Mouse (Mus musculus) thymus, postnatal 36 days (tissue): ENCODE results near the gene Top2a.

Experiments used
- DNase-seq, 2 experiments: peaks; one replicate each; pipeline ENCODE4 v3.0.0; 2022; ENCODE audit warnings: mixed read lengths in 2 of 2

Gene Top2a

DNA sequence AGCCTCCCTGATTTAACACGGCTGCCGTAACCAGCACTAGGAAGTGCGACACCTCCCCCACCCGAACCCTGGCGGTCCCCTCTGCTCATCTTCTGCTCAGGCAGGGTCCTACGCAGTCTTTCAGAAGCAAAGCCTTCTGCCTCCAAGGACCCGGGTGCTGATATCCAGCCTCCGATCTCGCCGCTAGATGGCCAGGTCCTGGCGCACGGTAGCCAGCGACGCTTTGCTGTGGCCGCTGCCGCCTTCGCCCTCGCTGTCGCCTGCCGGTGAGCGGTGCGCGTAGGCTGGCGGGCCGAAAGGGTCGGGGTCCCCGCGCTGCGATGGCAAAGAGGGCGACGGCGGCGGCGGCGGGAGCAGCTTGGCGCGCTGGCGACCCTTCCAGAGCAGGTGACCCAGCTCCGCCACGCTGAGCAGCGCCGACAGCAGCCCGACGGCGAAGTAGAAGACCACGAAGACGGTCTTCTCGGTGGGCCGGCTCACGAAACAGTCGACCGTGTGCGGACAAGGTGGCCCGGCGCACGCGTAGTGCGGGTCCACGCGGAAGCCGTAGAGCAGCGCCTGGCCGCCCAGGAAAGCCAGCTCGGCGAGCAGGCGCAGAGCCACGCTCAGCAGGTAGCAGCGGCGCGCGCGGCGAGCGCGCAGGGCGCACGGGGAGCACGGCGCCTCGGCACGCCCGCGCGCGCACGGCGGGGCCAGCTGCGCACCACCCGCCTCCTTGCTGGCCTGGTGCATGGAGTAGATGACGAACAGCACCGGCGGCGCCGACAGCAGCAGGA, 41.8 kb downstream of the Top2a start:
- DNase-seq, result peak in 1 of 2 experiments; percentile 51

DNA sequence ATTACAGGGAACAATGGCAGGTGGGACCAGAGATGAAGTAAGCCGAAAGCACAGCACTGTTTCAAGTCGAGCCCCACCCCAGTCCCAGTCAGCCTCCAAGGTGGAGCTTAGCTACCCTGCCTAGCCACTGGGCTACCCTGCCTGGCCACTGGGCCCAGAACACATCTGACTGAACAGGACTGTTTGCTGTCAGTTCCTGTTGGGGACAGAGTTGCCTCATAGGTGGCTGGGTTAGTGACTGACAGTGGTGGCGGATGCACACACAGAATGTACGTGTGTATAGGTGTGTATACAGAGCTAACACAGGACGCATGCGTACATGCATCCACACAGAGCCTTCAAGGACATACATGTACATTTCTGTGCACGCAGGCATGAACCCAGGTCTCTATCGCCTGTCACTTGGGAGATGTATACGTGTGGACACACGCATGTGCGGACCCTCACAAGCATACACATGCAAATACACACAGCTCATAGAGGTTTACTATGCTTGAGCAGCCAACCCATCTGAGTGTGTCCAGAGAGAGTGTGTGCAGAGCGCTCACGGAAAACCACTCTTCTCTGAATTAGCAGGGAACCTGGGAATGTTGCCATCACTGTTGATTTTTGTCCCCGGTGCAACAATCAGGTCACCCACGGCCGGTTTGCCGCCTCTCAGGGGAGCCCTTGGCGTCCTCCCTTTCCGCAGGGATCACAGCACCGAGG, 42.5 kb downstream of the Top2a start:
- DNase-seq, result no peak

DNA sequence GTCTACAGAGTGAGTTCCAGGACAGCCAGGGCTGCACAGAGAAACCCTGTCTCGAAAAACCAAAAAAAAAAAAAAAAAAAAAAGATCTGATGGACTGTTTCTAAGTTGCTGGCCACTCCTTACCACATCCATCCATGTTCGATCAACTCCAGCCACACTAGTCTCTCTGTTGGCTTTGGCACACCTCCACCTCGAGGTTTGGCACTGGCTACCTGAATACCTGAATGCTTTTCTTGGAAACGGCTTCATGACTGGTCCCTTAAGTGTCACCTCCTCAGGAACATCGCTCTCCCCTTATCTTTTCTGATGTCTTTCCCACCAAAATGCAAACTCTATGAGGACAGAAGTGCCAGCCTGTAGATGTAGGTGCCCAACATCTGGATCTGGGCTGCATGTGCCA, 44.6 kb downstream of the Top2a start:
- DNase-seq, result no peak

DNA sequence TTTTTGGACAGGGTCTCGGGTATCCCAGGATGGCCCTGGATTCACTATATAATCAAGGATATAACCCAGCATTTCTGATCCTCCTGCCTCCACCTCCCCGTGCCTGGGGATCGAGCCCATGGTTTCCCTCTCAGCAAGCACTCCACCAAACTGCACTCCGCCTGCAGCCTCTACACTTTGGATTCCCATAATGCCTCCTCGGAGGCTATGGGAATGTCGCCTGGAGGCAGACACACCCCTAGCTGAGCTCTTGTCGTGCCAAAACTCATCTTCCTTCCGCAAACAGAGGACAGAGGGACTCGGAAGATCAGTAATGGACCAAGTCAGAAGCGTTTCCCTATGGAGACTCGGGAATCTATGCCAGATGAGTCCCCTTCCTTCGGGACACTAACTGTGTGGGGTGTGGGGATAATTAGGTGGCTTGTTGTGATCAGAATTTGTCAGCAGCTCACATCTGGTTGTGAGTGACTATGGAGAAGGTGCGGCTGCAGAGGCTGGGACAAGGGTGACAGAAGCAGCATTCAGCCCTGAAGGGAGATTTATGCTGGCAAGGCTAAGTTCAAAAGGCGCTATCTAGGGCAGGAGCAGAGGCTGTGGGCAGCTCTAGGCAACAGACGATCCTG, 45.4 kb downstream of the Top2a start:
- DNase-seq, result no peak

GRCm38 (mm10) chr11:98974871-98975719, 48.9 kb downstream of the Top2a start:
- DNase-seq, result peak; percentile 70 to 74

- no peak for DNase-seq
Observed at GRCm38 (mm10) chr11:98974213-98974612, 49.8 kb downstream of the Top2a start.

GRCm38 (mm10) chr11:98973584-98973983, 50.4 kb downstream of the Top2a start:
- DNase-seq, result no peak

DNA sequence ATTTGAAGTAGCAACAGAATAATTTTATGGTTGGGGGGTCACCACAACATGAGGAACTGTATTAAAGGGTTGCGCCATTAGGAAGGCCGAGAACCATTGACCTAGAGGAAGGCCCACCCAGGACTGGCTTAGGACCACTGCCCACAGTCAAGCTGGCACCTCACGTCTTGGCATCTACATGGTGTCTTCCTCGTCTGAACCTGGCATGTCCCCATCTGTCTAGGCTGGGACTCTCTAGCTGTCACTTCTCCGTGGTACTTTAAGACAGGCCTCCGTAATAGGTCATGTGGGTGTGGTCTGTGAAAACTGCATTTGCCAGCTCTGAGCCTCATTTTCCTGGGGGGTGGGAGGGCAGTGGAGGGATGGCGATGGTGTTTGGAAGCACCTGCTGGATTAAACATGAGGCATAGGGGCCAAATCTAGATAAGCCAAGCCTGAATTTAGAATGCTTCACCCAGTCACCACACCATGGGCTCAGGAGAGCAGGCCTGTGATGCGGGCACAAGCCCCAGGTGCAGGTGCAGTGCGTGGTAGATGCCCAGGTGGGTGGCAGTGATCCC, 51.1 kb downstream of the Top2a start:
- no peak for DNase-seq

- peak; percentile 87 to 92 for DNase-seq
Observed at GRCm38 (mm10) chr11:98972215-98972614, 51.8 kb downstream of the Top2a start.

GRCm38 (mm10) chr11:98971316-98972031, 52.5 kb downstream of the Top2a start:
- peak in 1 of 2 experiments; percentile 37 for DNase-seq

- DNase-seq, result peak in 1 of 2 experiments; percentile 37
Observed at GRCm38 (mm10) chr11:98970191-98970925, 53.6 kb downstream of the Top2a start.

DNA sequence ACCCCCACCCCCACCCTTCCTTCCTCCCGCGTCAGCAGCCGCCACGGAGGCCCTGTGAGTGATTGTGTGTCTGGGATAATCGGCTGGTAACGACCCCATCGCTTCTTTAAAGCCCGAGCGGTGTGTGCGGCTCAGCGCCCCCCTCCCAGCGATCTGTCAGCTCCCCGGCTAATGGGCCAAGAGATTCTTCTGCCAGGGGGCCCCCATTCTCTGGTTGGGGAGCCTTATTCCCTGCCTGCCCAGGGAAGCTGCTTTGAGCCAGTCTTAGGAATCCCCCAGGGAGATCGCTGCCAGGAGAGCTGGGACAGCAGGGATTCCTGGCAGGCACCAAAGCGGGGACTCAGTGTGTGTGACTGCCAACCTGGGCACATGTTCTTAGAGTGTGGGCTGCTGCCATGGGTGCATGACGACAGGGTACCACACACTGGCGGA, 54.5 kb downstream of the Top2a start:
- peak in 1 of 2 experiments; percentile 24 for DNase-seq

GRCm38 (mm10) chr11:98968716-98969495, 55.1 kb downstream of the Top2a start:
- peak in 1 of 2 experiments; percentile 30 for DNase-seq

DNA sequence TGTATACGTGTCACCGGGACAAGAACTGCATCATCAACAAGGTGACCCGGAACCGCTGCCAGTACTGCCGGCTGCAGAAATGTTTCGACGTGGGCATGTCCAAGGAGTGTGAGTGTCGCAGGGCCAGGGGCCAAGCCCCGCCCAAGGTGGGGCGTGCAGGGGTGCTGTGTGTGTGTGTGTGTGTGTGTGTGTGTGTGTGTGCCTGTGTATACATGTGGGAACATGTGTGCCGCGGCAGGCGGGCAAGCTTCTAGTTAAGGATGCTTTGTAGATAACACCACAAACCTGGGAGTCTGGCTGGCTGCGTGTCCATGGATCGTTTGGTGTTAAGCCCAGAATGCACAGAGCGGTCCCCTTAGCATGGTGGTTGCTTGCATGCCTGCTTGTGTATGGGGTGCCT, 55.9 kb downstream of the Top2a start:
- DNase-seq, result no peak

DNA sequence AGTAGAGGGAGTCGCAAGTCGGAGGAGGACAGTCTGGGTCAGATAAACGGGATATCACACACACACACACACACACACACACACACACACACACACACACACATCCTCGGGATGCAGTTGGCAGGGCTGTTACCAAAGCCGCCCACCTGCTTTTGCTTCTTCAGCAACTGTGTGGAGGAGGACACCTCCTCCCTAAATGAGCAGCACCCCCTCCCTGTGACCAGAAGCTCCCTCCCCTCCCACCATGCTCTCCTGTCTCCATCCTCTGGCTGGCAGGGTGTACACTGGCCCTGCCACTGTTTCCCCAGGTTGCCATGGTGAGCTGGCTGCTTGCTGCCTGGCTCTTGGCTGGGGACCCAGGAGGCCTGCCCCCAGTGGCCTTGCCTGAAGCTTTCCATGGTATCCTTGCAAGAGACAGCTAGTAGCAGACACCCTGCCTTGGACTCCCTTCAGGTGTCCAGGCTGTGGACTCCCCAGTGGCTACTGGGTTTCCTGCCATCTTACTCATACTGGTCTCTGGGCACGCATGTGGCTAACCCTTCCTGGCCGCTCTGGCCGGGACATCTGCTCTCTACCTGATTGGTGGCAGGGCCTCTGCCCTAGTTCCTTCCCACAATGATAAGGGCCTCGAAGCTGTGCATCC, 57.4 kb downstream of the Top2a start:
- DNase-seq, result peak in 1 of 2 experiments; percentile 43

DNA sequence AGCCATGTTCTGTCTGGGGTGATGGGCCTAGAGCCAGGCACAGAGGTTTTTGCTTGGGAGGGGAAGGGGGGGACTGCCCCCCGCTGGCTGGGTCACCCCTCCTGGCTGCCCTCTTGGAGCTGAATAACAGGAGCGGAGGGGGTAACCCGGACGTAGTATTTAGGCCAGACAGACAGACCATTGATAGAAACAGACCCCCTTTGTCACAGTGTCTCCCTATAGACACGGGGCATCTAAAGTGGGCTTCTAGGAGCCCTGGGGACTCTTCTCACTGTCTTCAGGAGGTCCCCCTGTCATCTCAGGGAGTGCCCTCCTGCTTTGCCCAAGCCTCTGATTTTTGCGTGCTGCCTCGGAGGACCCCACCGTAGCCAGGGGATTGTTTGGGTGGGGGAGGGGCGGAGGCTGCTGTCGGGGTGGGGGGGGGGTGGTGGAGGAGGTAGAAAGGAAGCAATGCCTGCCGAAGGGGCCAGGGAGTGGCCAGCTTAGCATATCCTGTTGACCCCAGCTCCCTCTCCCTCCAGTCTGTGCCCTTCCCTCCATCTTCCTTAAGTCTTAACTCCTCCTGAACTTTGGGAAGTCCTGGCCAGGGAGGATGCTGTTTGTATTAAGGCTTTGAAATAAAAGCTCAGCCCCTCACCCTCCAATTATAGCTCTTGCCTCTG, 58.4 kb downstream of the Top2a start:
- peak in 1 of 2 experiments; percentile 40 for DNase-seq

DNA sequence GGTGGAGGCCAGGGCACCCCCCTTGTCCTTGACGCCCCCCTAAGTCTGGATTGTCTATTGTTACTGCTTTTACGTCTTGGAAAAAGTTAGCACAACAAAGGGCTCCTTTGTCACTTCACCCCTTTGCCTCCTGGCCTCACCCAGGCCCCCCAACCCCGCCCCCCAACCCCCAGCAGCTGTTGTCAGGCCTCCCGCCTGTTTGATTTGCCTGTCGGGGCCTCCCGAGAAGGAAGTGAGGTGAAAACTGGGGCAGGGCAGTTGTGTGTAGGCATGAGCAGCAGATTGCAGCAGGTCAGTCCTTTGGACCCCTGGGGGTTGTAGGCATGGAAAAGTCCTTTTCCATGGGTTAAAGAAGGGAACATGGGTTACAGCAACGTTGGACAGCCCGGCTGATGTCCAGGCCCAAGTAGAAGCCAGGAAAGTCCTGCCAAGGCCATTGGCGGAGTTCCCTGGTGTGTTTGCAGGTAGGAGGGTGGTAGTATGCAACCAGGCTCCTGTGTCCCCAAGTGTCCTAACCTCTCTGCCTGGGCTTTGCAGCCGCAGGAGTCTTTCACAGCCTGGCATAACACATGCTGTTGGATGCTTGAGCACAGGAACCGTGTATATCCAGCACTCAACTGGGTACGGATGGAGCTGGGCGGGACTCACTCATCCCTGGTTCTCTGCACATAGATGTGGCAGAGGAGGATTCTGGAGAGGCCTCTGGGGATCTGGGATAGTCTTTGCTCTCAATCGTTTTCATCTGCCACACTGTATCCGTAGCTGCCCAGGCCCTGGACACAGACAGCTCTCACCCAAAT, 59.2 kb downstream of the Top2a start:
- peak; percentile 62 to 78 for DNase-seq

DNA sequence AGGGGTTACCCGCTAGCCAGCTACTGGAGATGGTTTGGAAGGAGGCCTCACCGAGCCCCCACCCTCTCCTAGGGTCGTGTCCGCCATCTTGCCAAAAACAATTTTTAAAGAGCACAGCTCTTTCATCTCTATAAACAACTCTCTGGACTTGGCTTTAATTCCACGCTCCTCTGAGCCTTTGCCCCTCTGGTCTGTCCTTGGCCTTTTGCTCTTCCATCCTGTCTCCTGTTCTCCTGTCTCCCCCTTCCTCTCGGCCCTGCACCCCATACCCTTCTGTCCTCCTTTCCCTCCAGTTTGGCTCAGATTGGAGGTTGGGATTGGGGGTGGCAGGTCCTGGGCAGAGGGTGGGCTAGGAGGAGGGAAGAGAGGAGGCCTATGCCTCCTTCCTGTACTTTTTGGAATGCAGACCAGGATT, 59.8 kb downstream of the Top2a start:
- DNase-seq, result no peak
